Mouse (Mus musculus): ENCODE measurements around the gene Insig2.

The Insig2 gene

GRCm38 (mm10) chr1:121323501-121323900 lies 8.9 kb downstream of the Insig2 start:
- no peak for DNase-seq

GRCm38 (mm10) chr1:121314766-121315428 lies 17.5 kb downstream of the Insig2 start:
- no peak for DNase-seq

DNA sequence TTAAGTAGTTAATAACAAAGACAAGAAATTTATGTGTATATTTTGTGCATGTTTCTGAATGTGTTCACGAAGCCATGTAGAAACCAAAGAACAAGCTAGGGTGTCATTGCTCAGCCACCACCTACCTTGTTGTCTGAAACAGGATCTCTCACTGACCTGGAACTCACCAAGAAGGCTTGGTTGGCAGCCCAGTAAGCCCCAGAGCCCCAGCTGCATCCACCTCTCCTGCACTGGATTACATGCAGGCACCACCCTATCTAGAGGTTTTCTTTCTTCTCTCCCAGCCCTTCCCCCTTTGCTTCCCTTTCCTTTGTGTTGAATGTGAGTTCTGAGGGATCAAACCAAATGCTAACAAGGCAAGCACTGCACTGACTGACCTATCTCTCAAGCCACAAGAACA lies 19.2 kb downstream of the Insig2 start:
- DNase-seq: no peak

DNA sequence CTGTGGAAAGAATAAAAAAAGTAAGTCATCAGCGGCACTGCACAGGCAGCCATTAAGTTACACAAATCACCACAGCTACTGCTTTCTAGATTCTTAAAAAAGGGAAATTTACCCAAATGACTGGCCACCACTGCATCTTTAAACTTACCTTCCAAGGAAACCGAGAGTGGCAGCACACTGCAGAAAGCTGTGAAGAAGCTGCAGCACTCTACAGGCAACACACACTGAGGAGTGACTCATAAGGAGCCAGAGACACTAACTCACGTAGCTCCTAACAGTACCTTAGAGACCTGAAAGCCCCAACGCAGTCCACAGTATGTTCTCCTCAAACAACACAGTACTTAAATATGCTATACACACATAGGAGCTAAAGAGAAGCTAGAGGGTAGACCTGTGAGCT lies 20.1 kb downstream of the Insig2 start:
- no peak for DNase-seq

DNA sequence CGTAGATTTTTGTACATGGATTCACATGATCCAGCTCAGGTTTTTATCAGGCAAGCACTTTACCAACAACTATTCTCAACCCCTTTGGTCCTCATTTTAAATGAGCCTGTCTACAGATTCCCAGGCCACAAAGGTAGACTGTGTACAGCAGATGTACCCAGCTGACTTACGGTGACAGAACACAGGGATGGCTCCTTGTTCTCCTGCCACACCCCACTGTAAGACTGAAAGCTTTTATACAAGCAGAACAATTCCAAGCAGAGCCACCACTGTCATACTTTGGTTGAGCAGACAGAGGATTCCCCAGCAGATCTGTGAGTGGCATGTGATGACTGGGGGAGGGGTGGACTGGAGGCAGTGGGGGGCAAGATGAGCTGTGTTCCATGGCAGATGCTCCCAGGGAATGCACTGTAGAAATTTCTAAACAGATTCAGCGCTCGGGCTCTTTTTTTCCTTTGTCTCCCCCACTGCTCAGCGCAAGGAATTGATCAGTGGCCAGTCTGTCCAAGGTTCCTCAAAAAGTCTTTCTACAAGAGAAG lies 35.6 kb downstream of the Insig2 start:
- DNase-seq: no peak

GRCm38 (mm10) chr1:121293571-121293970 lies 38.8 kb downstream of the Insig2 start:
- DNase-seq: no peak

DNA sequence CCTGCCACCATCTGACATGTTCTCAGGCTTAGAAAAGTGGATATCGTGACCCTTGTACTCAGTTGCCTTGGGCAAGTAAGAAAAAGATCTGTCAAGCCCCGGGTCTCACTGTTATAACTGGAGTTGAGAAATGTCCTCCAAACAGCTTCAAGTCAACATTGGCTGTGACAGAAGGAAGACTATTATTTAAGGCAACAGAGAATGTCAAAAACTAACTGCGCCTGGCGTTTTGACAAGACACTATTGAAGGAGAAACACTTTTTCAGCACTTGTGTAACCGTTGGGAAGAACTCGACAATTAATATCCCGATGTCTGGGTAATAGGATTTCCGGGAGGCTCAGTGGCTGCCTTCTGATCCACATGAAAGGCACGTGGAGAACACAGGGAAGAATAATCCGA lies 41.5 kb downstream of the Insig2 start:
- DNase-seq: no peak

- no peak for DNase-seq
Observed at GRCm38 (mm10) chr1:121290340-121290739, 42.0 kb downstream of the Insig2 start.

GRCm38 (mm10) chr1:121284197-121284596 lies 48.2 kb downstream of the Insig2 start:
- no peak for DNase-seq

DNA sequence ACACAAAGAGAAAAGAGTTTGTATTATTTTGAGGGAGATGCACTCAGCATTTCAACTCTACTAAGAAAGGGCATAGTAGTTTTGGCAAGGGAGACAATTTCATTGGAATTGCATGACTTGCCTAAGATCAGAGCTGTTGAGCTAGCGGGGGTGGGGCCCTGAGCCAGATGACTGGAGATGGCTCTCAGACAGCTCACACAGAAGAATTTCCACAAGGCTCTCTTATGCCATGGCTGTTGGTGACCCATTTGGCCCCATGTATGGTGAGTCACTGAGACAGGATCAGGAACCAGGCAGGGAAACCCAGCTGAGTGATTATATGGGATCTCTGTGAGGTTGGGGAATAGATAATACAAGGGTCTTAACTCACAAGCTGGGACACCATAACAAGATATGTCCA lies 51.9 kb downstream of the Insig2 start:
- DNase-seq: no peak

GRCm38 (mm10) chr1:121278370-121278769 lies 54.0 kb downstream of the Insig2 start:
- no peak for DNase-seq

GRCm38 (mm10) chr1:121277466-121277865 lies 54.9 kb downstream of the Insig2 start:
- DNase-seq: no peak

DNA sequence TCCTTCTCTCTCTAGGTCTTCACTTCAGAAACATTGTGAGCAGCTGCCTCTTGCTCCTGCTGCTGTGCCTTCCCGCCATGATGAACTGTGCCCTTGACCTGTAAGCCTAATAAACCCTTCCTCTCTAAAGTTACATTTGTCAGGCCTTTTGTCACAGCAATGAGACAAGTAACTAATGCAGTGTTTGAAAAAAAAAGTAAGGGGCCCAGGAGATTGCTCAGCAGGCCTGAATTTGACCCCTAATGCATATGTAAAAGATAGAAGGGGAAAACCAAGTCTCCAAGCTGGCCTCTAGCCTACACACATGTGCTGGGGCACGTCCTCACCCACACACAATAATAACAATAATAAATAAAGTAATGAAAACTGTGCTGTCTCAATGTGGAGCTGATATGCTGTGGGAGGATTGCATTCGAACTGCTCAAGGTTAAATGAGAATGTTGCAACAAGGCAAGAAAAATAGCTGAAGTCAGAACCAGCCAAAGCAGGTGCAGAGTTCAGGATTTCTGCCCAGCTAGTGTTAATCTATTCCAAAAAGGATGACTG lies 56.4 kb downstream of the Insig2 start:
- DNase-seq: no peak

GRCm38 (mm10) chr1:121260171-121260741 lies 72.1 kb downstream of the Insig2 start:
- no peak for DNase-seq

All from lung, postnatal 14 days (tissue).